Mouse (Mus musculus): Measurements from ENCODE around the gene Crym. TPM values are rescaled to one million over a fixed set of nuclear protein-coding genes. Genes with fewer than 3 reads are reported as not detected.

Gene Crym
- polyA plus RNA-seq, 1 experiment from 2014 or later: 94.2 TPM

DNA sequence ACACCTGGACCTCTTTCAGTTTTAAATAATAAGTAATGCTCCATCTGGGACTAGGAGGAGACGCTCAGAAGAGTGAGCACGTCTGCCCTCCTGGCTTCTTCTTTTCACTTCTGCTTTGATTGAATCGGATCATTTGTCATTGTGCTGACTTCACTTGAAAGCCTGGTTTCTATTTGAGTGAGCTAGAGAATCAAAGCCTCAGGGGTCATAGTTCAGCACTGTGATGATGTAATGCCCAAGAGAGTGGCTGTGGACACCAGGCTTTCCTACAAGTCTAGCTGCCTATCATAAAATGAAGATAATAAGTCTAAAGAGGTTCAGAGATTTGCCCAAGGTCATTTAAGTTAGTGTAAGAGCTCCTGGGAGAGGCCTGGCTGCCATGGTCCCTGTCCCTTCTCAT lies 51.7 kb downstream of the Crym start:
- Histone ChIP-seq H3K27ac (ENCODE audit: low read depth, low read length) (no peak overlapping the region), H3K9ac (ENCODE audit: low read depth, low read length) (no peak overlapping the region), H3K4me1 (ENCODE audit: control insufficient read depth, insufficient read depth, low read length) (no peaks in the 10 kb centered on the region), H3K27me3 (ENCODE audit: control insufficient read depth, insufficient read depth, low read length) (no peaks in the 10 kb centered on the region), H3K4me2 (replicated peaks; ENCODE audit: low read depth, low read length) (no peak overlapping the region), H3K36me3 (ENCODE audit: control insufficient read depth, insufficient read depth, low read length) (no peaks in the 10 kb centered on the region), H3K4me3 (ENCODE audit: low read length) (no peak overlapping the region), H3K9me3 (ENCODE audit: control insufficient read depth, low read length) (no peaks in the 10 kb centered on the region)
- no peak for ATAC-seq (ENCODE audit: low FRiP score, low TSS enrichment)
- WGBS: 30% methylated on average over 3 of the region's 3 CpGs

DNA sequence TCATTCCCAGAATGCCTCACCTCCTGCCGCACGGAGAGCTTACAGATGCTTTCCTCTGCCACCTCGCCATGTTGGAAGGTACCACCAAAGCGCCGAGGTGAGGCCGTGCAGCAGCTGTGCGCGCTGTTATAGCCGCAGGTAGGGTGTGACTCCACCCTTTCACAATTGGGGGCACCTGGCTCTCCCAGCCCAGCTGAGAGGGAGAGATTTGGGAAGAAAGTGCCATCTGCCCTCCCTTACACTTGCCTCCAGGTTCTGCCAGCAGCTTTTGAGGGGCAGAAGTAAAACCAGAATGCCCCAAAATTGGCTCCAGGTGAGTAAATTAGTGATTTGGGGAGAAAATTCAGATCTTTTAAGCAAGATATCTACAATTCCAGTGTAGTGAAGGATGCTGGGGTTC lies 56.7 kb downstream of the Crym start, which contains the start of gene Zp2:
Gene Zp2, minus strand, starts transcription at position 101 of the 400 bp plus-strand sequence.
- no peak within 1 kb of the TSS for H3K4me2 ChIP-seq (replicated peaks; ENCODE audit: low read depth, low read length)
- no peak within 1 kb of the TSS for H3K9ac ChIP-seq (ENCODE audit: low read depth, low read length)
- 76% methylated on average over 9 of the region's 9 CpGs for WGBS
- no peaks in the 10 kb centered on the region for H3K27me3 ChIP-seq (ENCODE audit: control insufficient read depth, insufficient read depth, low read length)
- H3K4me1 ChIP-seq (ENCODE audit: control insufficient read depth, insufficient read depth, low read length): no peaks in the 10 kb centered on the region
- H3K9me3 ChIP-seq (ENCODE audit: control insufficient read depth, low read length): no peaks in the 10 kb centered on the region
- ATAC-seq (ENCODE audit: low FRiP score, low TSS enrichment): no peak
- no peak within 1 kb of the TSS for H3K27ac ChIP-seq (ENCODE audit: low read depth, low read length)
- H3K4me3 ChIP-seq (ENCODE audit: low read length): no peak within 1 kb of the TSS
- no peaks in the 10 kb centered on the region for H3K36me3 ChIP-seq (ENCODE audit: control insufficient read depth, insufficient read depth, low read length)

DNA sequence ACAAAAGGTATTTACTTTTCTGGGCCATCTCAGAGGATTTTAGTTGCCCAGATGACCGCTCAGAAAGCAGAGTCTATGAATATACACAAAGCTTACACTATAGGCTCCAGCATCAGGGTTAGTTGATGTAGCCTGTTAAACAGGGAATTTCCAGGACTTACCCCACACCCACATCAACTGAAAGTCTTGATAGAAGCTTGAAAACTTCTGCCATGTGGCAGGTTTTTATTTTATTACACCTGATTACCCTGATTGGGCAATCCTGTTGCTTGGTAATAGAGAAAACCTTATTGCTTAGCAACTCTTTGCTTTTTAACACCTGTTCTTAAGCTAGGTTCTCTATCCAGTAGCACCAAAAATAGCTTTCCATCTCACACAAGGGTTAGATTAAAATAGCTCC lies 59.2 kb downstream of the Crym start:
- no peak overlapping the region for H3K27ac ChIP-seq (ENCODE audit: low read depth, low read length)
- no peak for ATAC-seq (ENCODE audit: low FRiP score, low TSS enrichment)
- H3K4me3 ChIP-seq (ENCODE audit: low read length): no peak overlapping the region
- H3K27me3 ChIP-seq (ENCODE audit: control insufficient read depth, insufficient read depth, low read length): no peaks in the 10 kb centered on the region
- no peak overlapping the region for H3K4me2 ChIP-seq (replicated peaks; ENCODE audit: low read depth, low read length)
- H3K9me3 ChIP-seq (ENCODE audit: control insufficient read depth, low read length): no peaks in the 10 kb centered on the region
- no peaks in the 10 kb centered on the region for H3K36me3 ChIP-seq (ENCODE audit: control insufficient read depth, insufficient read depth, low read length)
- H3K9ac ChIP-seq (ENCODE audit: low read depth, low read length): no peak overlapping the region
- WGBS: 83% methylated on average over 1 of the region's 1 CpGs
- no peaks in the 10 kb centered on the region for H3K4me1 ChIP-seq (ENCODE audit: control insufficient read depth, insufficient read depth, low read length)

Other genes starting within 250 kb of the Crym start
- 0.04 TPM in 1 of 2 replicates, not detected in the other for gene Dnah3, start 106.8 kb downstream of the Crym start, polyA plus RNA-seq (2014; fragmentation: Nextera tagmentation; extraction: Ambion mirVana)
- 28.6 and 30.5 TPM in 2 replicates for gene Tmem159, start 99.8 kb downstream of the Crym start, polyA plus RNA-seq (2014; fragmentation: Nextera tagmentation; extraction: Ambion mirVana)
- not detected in 2 replicates for gene Zp2, start 56.8 kb downstream of the Crym start, polyA plus RNA-seq (2014; fragmentation: Nextera tagmentation; extraction: Ambion mirVana)
- 1.2 and 1.5 TPM in 2 replicates for gene Anks4b, start 28.3 kb downstream of the Crym start, polyA plus RNA-seq (2014; fragmentation: Nextera tagmentation; extraction: Ambion mirVana)
- not detected in 2 replicates for gene Abca14, start 1.9 kb upstream of the Crym start, polyA plus RNA-seq (2014; fragmentation: Nextera tagmentation; extraction: Ambion mirVana)
- not detected in 2 replicates for gene Abca15, start 126.6 kb upstream of the Crym start, polyA plus RNA-seq (2014; fragmentation: Nextera tagmentation; extraction: Ambion mirVana)
- not detected in 2 replicates for gene Abca16, start 207.5 kb upstream of the Crym start, polyA plus RNA-seq (2014; fragmentation: Nextera tagmentation; extraction: Ambion mirVana)